Mouse (Mus musculus) MEL (cell line): ENCODE data around the gene Ypel4.

Experiments
- CHD2 ChIP-seq: IDR thresholded peaks from 2 replicates; pipeline ENCODE4 v1.6.1; 2011; ENCODE audit warnings: low read length, improper control_type of control experiment
- CTCF ChIP-seq, 3 experiments: IDR thresholded peaks in 2 of 3; conservative IDR thresholded peaks in 1 of 3; 2 replicates each; pipeline ENCODE4 v1.5.1; 2011 to 2012; ENCODE audit warnings: low read length in 3 of 3, low read depth in 2 of 3, mild to moderate bottlenecking in 2 of 3, improper control_type of control experiment in 1 of 3, inconsistent platforms in 1 of 3, mixed read lengths in 1 of 3, moderate library complexity in 1 of 3; ENCODE audit not compliant: control insufficient read depth in 1 of 3, insufficient read depth in 1 of 3, poor library complexity in 1 of 3, severe bottlenecking in 1 of 3
- EP300 ChIP-seq, 2 experiments: IDR thresholded peaks; 2 replicates each; pipeline ENCODE4 v1.6.1; 2011; ENCODE audit warnings: improper control_type of control experiment in 2 of 2, low read length in 2 of 2, low read depth in 1 of 2, mild to moderate bottlenecking in 1 of 2
- POLR2A ChIP-seq, 2 experiments: IDR thresholded peaks; 2 replicates each; pipeline ENCODE4 v1.6.1; 2011 to 2012; ENCODE audit warnings: low read length in 2 of 2, mild to moderate bottlenecking in 2 of 2, control low read depth in 1 of 2, improper control_type of control experiment in 1 of 2, low read depth in 1 of 2, moderate library complexity in 1 of 2; ENCODE audit not compliant: control insufficient read depth in 1 of 2, insufficient read depth in 1 of 2, poor library complexity in 1 of 2
- SIN3A ChIP-seq: IDR thresholded peaks from 2 replicates; pipeline ENCODE4 v1.6.1; 2012; ENCODE audit warnings: low read length, improper control_type of control experiment, inconsistent platforms
- TBP ChIP-seq: IDR thresholded peaks from 2 replicates; pipeline ENCODE4 v1.8.0; 2011; ENCODE audit warnings: low read depth, low read length, improper control_type of control experiment
- USF2 ChIP-seq, 2 experiments: IDR thresholded peaks; 2 replicates each; pipeline ENCODE4 v1.6.1; 2011 to 2012; ENCODE audit warnings: improper control_type of control experiment in 2 of 2, low read length in 2 of 2, borderline replicate concordance in 1 of 2, inconsistent platforms in 1 of 2, low read depth in 1 of 2, mild to moderate bottlenecking in 1 of 2; ENCODE audit not compliant: insufficient read depth in 1 of 2

DNA sequence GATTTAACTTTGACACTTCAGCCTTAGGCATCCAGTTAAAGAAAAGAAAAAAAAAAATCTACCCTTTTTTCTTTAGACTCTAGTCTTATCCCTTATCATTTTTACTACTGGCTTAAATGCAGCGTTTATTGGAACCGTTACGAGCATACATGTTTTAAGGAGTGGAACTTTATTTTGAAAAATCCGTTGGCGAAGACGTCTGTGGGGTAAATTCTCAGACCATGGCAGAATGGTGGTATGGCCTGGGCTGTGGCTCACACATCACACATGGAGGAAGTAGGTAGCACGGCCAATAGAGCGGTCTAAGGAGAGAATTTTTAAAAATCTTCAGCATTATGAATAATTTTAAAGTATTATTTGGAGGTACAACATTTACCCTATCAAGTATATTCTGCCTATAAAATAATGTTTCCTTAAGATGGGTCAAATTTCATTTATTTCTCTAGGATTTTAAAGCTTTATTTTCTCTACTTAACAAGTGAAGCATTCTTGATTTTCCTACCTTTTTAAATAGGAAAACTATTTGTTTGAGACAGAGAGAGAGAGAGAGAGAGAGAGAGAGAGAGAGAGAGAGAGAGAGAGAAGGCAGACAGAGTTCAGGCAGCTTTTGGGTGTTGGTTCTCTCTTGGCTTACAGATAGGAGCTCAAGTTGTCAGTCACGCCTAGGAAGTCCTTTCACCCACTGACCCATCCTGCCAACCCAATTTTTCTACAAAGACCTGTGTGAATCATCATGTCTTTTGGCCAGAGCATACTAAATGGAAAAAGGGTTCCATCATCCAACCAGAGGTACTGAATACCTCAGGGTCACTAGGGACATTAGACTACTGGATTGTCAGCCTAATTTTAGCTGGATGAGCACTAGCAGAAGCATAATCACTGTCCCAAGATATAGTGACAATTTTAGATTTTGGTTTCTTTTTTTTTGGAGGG, 17.2 kb upstream of the Ypel4 start:
- TF ChIP-seq EP300 (IDR thresholded peaks at IDR 0.05; ENCODE audit: low read depth in 1 of 2, low read length in 2 of 2) (no peak; a peak in 1 of 4 replicates), CTCF (IDR thresholded peaks at IDR 0.05 in 2 of 3, conservative IDR thresholded peaks at IDR 0.05 in 1 of 3; ENCODE audit: control insufficient read depth in 1 of 3, insufficient read depth in 1 of 3, low read depth in 2 of 3, low read length in 3 of 3, poor library complexity in 1 of 3, severe bottlenecking in 1 of 3) (no peak), SIN3A (peak; percentile 70), TBP (no peak), POLR2A (IDR thresholded peaks at IDR 0.05; ENCODE audit: control insufficient read depth in 1 of 2, insufficient read depth in 1 of 2, low read depth in 1 of 2, low read length in 2 of 2, poor library complexity in 1 of 2) (no peak; a peak in 1 of 4 replicates), CHD2 (no peak), USF2 (IDR thresholded peaks at IDR 0.05; ENCODE audit: borderline replicate concordance in 1 of 2, insufficient read depth in 1 of 2, low read depth in 1 of 2, low read length in 2 of 2) (no peak)
